Mouse (Mus musculus) midbrain, embryonic 14.5 days (tissue): ENCODE results near the gene Ephb2. TPM values are rescaled to one million over a fixed set of nuclear protein-coding genes. Genes with fewer than 3 reads are reported as not detected.
A peak's percentile ranks its signal among the peaks of the same experiment; 100 is the strongest.

ENCODE experiments used
- ATAC-seq: fragments of 200-750 bp; cut with Nextera tagmentation; 2 replicates; pipeline ENCODE4 v1.8.0; 2017; ENCODE audit warnings: moderate number of reproducible peaks, moderate library complexity; ENCODE audit not compliant: low FRiP score, low TSS enrichment
- DNase-seq: peaks from one replicate; pipeline ENCODE4 v3.0.0-alpha.2; 2015
- H3K27ac ChIP-seq: fragments of 300-500 bp; sonication (generic); replicated peaks from 2 replicates; pipeline ENCODE4 v1.5.1; 2014; ENCODE audit warnings: mild to moderate bottlenecking, low read depth, low read length, moderate library complexity
- H3K27me3 ChIP-seq: fragments of 300-500 bp; sonication (generic); 2 replicates; pipeline ENCODE4 v1.6.1; 2014; ENCODE audit warnings: low read length, control low read depth, mixed read lengths; ENCODE audit not compliant: control insufficient read depth, insufficient read depth
- H3K36me3 ChIP-seq: fragments of 300-500 bp; sonication (generic); 2 replicates; pipeline ENCODE4 v1.6.1; 2014; ENCODE audit warnings: low read length, control low read depth; ENCODE audit not compliant: control insufficient read depth, insufficient read depth
- H3K4me1 ChIP-seq: fragments of 300-500 bp; sonication (generic); 2 replicates; pipeline ENCODE4 v1.6.1; 2014; ENCODE audit warnings: mild to moderate bottlenecking, antibody characterized with exemption, low read length, control low read depth; ENCODE audit not compliant: control insufficient read depth, insufficient read depth
- H3K4me2 ChIP-seq: fragments of 300-500 bp; sonication (generic); 2 replicates; pipeline ENCODE4 v1.6.1; 2014; ENCODE audit warnings: mild to moderate bottlenecking, low read length, moderate library complexity
- H3K4me3 ChIP-seq: fragments of 300-500 bp; sonication (generic); replicated peaks from 2 replicates; pipeline ENCODE4 v1.5.1; 2014; ENCODE audit warnings: low read depth, low read length
- H3K9ac ChIP-seq: fragments of 300-500 bp; sonication (generic); replicated peaks from 2 replicates; pipeline ENCODE4 v1.6.1; 2014; ENCODE audit warnings: mild to moderate bottlenecking, low read length, moderate library complexity
- H3K9me3 ChIP-seq: fragments of 300-500 bp; sonication (generic); 2 replicates; pipeline ENCODE4 v1.6.1; 2016; ENCODE audit warnings: low read length, control low read depth, mixed read lengths; ENCODE audit not compliant: control insufficient read depth
- WGBS: fragments of 180-500 bp; shearing (Covaris S2); extraction: QIAGEN DNeasy Blood & Tissue Kit; methylation state at CpG from one replicate; pipeline ENCODE4 v1.1.7; 2014; 5-methylcytosine and 5-hydroxymethylcytosine counted together
- polyA plus RNA-seq: library from polyadenylated mRNA; unstranded; fragments of >200 nt; fragmentation: Nextera tagmentation; extraction: Ambion mirVana; gene quantifications from 2 replicates; pipeline ENCODE4 v1.2.1, GENCODE M21; 2014

The Ephb2 gene
- polyA plus RNA-seq, 1 experiment from 2014 or later, result 32.8 TPM

GRCm38 (mm10) chr4:136864751-136865470, 29.1 kb upstream of the Ephb2 start:
- WGBS, result under 1% methylated on average over 15 of the region's 15 CpGs
- peak overlapping the region; percentile 32; the same call in 1 of the 2 replicates for H3K9ac ChIP-seq
- peak overlapping the region; percentile 85 for H3K27ac ChIP-seq
- H3K4me2 ChIP-seq, result peak overlapping the region; percentile 36
- H3K9me3 ChIP-seq, result no peaks in the 10 kb centered on the region
- ATAC-seq (peak; percentile 53; the same call in 1 of the 2 replicates), DNase-seq (peak; percentile 93)
- H3K4me1 ChIP-seq, result peaks cover 46% of the 10 kb centered on the region
- no peaks in the 10 kb centered on the region for H3K27me3 ChIP-seq
- H3K4me3 ChIP-seq, result no peak overlapping the region
- no peaks in the 10 kb centered on the region for H3K36me3 ChIP-seq

- Histone ChIP-seq H3K4me1 (peaks cover 46% of the 10 kb centered on the region), H3K27me3 (no peaks in the 10 kb centered on the region), H3K27ac (no peak overlapping the region), H3K9me3 (no peaks in the 10 kb centered on the region), H3K36me3 (no peaks in the 10 kb centered on the region), H3K9ac (no peak overlapping the region), H3K4me2 (no peak overlapping the region), H3K4me3 (no peak overlapping the region)
- no peak for ATAC-seq
- 18% methylated on average over 9 of the region's 9 CpGs for WGBS
- no peak for DNase-seq
These were observed 27.7 kb upstream of the Ephb2 start for GRCm38 (mm10) chr4:136863517-136863916.

- H3K27ac ChIP-seq, result peak overlapping the region; percentile 73
- DNase-seq, result no peak
These were observed 26.6 kb upstream of the Ephb2 start for GRCm38 (mm10) chr4:136862411-136862810.

DNA sequence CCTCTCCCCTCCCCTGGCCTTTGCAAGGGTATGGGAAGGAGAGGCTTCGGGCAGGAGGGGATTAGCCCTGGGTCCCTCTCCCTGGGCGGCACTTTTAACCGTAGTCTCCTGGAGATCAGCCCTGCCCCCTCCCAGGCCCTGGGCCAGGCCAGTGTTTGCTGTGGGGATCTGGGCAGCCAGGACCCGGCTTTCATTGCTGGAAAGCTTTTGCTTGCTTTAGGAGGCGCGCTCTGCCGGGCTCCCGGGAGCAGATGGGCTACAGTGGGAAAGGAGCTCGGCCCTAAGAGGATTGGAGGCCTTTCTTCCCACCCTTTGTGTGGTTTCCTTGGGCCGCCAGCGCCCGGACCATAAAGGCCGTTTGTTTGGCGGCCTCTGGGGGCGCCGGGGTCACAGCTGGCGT, 26.0 kb upstream of the Ephb2 start:
- H3K4me2 ChIP-seq, result no peak overlapping the region
- peak; percentile 70 for DNase-seq
- H3K4me3 ChIP-seq, result no peak overlapping the region
- no peaks in the 10 kb centered on the region for H3K36me3 ChIP-seq
- H3K27ac ChIP-seq, result peak overlapping the region; percentile 73
- H3K4me1 ChIP-seq, result peaks cover 41% of the 10 kb centered on the region
- no peaks in the 10 kb centered on the region for H3K9me3 ChIP-seq
- 0 out of 2 replicates have a peak overlapping the region, but pooled peaks have one; percentile 7 for H3K9ac ChIP-seq
- ATAC-seq, result peak; percentile 55
- 2% methylated on average over 17 of the region's 17 CpGs for WGBS
- H3K27me3 ChIP-seq, result no peaks in the 10 kb centered on the region

More at GRCm38 (mm10) chr4:136862411-136862810, 26.6 kb upstream of the Ephb2 start:
- H3K4me2 ChIP-seq, result no peak overlapping the region
- H3K4me1 ChIP-seq, result peaks cover 42% of the 10 kb centered on the region
- no peaks in the 10 kb centered on the region for H3K9me3 ChIP-seq
- no peak overlapping the region for H3K9ac ChIP-seq
- 79% methylated on average over 2 of the region's 2 CpGs for WGBS
- H3K36me3 ChIP-seq, result no peaks in the 10 kb centered on the region
- no peak for ATAC-seq
- H3K4me3 ChIP-seq, result no peak overlapping the region
- H3K27me3 ChIP-seq, result no peaks in the 10 kb centered on the region

- Histone ChIP-seq H3K4me3 (no peak overlapping the region), H3K9ac (no peak overlapping the region), H3K27ac (no peak overlapping the region), H3K36me3 (no peaks in the 10 kb centered on the region), H3K9me3 (no peaks in the 10 kb centered on the region), H3K27me3 (no peaks in the 10 kb centered on the region), H3K4me2 (no peak overlapping the region), H3K4me1 (peaks cover 32% of the 10 kb centered on the region)
- WGBS, result 85% methylated on average over 7 of the region's 7 CpGs
- DNase-seq (no peak), ATAC-seq (no peak)
These were observed 24.2 kb upstream of the Ephb2 start for GRCm38 (mm10) chr4:136860022-136860421.

DNA sequence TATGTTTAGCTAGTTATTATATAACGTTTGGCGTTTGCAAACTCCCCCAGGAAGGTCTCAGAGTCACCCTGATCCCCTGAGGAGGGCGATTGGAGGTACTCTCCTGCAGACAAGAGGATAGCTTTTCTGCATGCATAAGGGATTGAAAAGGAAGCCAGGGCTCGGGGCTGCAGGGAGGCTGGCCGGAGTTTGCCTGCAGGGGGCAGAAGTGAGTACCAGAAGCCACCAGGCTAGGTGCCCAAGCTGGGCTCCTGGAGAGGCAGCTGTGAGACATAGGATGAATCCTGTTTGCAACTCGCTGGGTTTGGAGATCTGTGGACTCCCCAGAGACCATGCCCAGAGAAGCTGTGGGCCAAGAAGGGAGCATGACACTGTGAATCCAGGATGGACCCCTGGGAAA, 19.3 kb upstream of the Ephb2 start:
- Histone ChIP-seq H3K27ac (no peak overlapping the region), H3K4me3 (no peak overlapping the region), H3K4me2 (no peak overlapping the region), H3K9ac (no peak overlapping the region), H3K27me3 (no peaks in the 10 kb centered on the region), H3K36me3 (no peaks in the 10 kb centered on the region), H3K4me1 (no peaks in the 10 kb centered on the region), H3K9me3 (no peaks in the 10 kb centered on the region)
- DNase-seq (no peak), ATAC-seq (no peak)
- 29% methylated on average over 6 of the region's 6 CpGs for WGBS

GRCm38 (mm10) chr4:136852989-136853388, 17.2 kb upstream of the Ephb2 start:
- DNase-seq (no peak), ATAC-seq (no peak)
- Histone ChIP-seq H3K27me3 (no peaks in the 10 kb centered on the region), H3K9ac (no peak overlapping the region), H3K36me3 (no peaks in the 10 kb centered on the region), H3K4me1 (peaks cover 5% of the 10 kb centered on the region), H3K9me3 (no peaks in the 10 kb centered on the region), H3K27ac (no peak overlapping the region), H3K4me2 (no peak overlapping the region), H3K4me3 (no peak overlapping the region)
- 87% methylated on average over 12 of the region's 12 CpGs for WGBS

- Histone ChIP-seq H3K4me1 (peaks cover 10% of the 10 kb centered on the region), H3K9me3 (no peaks in the 10 kb centered on the region), H3K4me3 (no peak overlapping the region), H3K27ac (no peak overlapping the region), H3K36me3 (no peaks in the 10 kb centered on the region), H3K9ac (no peak overlapping the region), H3K27me3 (no peaks in the 10 kb centered on the region), H3K4me2 (no peak overlapping the region)
- WGBS, result 76% methylated on average over 5 of the region's 5 CpGs
- ATAC-seq (no peak), DNase-seq (no peak)
These were observed 16.3 kb upstream of the Ephb2 start for GRCm38 (mm10) chr4:136852119-136852518.

DNA sequence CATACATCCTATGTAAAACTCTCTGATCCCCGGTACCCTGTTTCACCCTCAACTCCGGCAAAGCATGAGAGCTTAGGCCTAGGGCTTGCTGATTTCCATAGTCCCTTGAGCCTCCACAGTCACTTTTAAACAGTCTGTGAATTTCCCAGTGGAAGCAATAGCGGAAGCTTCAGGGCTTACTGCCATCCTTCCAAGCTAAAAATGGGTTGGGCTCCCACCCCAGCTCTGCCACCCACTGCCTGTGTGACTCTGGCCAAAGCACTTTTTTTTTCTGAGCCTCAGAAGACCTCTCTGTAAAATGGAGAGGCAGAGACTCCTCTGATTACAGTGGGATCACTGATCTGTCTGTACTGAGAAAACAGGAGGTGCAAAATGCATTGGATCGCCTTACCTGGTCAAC, 12.8 kb upstream of the Ephb2 start:
- Histone ChIP-seq H3K36me3 (no peaks in the 10 kb centered on the region), H3K9me3 (no peaks in the 10 kb centered on the region), H3K27ac (no peak overlapping the region), H3K4me2 (no peak overlapping the region), H3K4me3 (no peak overlapping the region), H3K9ac (no peak overlapping the region), H3K27me3 (no peaks in the 10 kb centered on the region), H3K4me1 (peaks cover 19% of the 10 kb centered on the region)
- DNase-seq (no peak), ATAC-seq (no peak)
- 52% methylated on average over 4 of the region's 4 CpGs for WGBS
